Comparison of ENCODE assay signal across 23 mouse cellular contexts in the genomic region with DNA sequence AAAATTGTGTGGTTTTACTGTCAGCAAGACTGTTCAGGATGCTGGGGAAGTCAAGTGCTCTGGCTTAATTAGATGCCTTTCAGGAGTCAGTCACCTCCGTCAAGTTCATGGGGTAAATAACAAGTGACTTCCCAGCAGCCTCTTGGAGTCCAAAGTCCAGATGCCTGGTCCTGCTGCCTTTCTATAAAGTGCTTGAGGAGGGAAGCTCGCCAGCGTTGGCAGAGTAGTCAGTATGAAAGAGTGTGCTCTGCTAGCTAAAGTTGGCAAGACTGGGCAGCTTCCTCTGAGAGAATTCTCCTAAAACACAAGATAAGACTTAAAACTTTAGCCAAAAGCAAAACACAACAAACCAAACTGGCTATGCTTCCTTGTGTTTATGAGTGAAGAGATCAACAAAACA. TPM values are rescaled to one million over a fixed set of nuclear protein-coding genes. Genes with fewer than 3 reads are reported as not detected.
DNase-seq lines count a peak whose midpoint lies in the region; ATAC-seq and TF ChIP-seq lines count a peak whose summit lies in the region.
"Had no signal": no experiment of that assay in that cellular context is flagged by ENCODE, and none has a peak within 500 bp of the region (broad histone marks: within the 10 kb centered on the region; RNA-seq: fewer than 3 reads in every experiment).

No protein-coding gene starts in this region.

- H3K36me3 ChIP-seq in stomach, postnatal 0 days (ENCODE audit: control insufficient read depth, insufficient read depth, low read length) = no peaks in the 10 kb centered on the region
- no peaks in the 10 kb centered on the region for H3K36me3 ChIP-seq in heart, embryonic 12.5 days
- H3K36me3 ChIP-seq: embryonic facial prominence, embryonic 12.5 days; heart, embryonic 13.5 days; hindbrain, embryonic 15.5 days; midbrain, embryonic 15.5 days had no signal

- H3K4me1 ChIP-seq in stomach, postnatal 0 days (replicated peaks; ENCODE audit: control insufficient read depth, insufficient read depth) = no peaks in the 10 kb centered on the region
- H3K4me1 ChIP-seq in heart, embryonic 12.5 days (replicated peaks) = peaks cover 7% of the 10 kb centered on the region; the same call in 1 of the 2 replicates
- H3K4me1 ChIP-seq: embryonic facial prominence, embryonic 12.5 days; hindbrain, embryonic 15.5 days; megakaryocyte, embryonic 14.5 days; midbrain, embryonic 15.5 days had no signal

- no peak for TF ChIP-seq EP300 in stomach, postnatal 0 days (optimal IDR thresholded peaks at IDR 0.05)

- DNase-seq in kidney, adult 11 months = peak; percentile 67
- no peak for DNase-seq in kidney, postnatal 4 days
- peak; percentile 43 to 61 for DNase-seq in right cerebral cortex, postnatal 10 days (ENCODE audit: low spot score in 2 of 2)
- DNase-seq in right cerebral cortex, postnatal 14 days = no peak
- peak; percentile 77 for DNase-seq in kidney, adult 9 months
- peak; percentile 71 for DNase-seq in stomach, postnatal 0 days (ENCODE audit: low spot score)
- DNase-seq in neural tube, embryonic 10.5 days (ENCODE audit: extremely low spot score, low spot score) = no peak
- DNase-seq: adrenal gland, adult 2 months; gastrocnemius, adult 2 months; layer of hippocampus, postnatal 36 days; lung, adult 18-20 months; lung, postnatal 14 days; thymus, postnatal 25 days had no signal

- ATAC-seq in stomach, postnatal 0 days (ENCODE audit: low FRiP score, low TSS enrichment) = peak; percentile 66
- no peak for ATAC-seq in heart, embryonic 12.5 days (ENCODE audit: insufficient number of reproducible peaks, low FRiP score)
- ATAC-seq: forebrain, embryonic 16.5 days; midbrain, embryonic 15.5 days had no signal

- no peaks in the 10 kb centered on the region for H3K9me3 ChIP-seq in stomach, postnatal 0 days (ENCODE audit: control insufficient read depth, low read length)
- no peaks in the 10 kb centered on the region; the same call in 1 of the 2 replicates for H3K9me3 ChIP-seq in heart, embryonic 12.5 days (replicated peaks)
- H3K9me3 ChIP-seq: embryonic facial prominence, embryonic 12.5 days; heart, embryonic 13.5 days; hindbrain, embryonic 15.5 days; megakaryocyte, embryonic 14.5 days; midbrain, embryonic 15.5 days had no signal

- TF ChIP-seq CTCF in stomach, postnatal 0 days (IDR thresholded peaks at IDR 0.05; ENCODE audit: low read depth) = no peak

- WGBS in stomach, postnatal 0 days = 57% methylated on average over 3 of the region's 3 CpGs
- 71% methylated on average over 3 of the region's 3 CpGs for WGBS in heart, embryonic 12.5 days

- no peaks in the 10 kb centered on the region for H3K27me3 ChIP-seq in stomach, postnatal 0 days (ENCODE audit: control insufficient read depth, insufficient read depth, low read length)
- H3K27me3 ChIP-seq in heart, embryonic 12.5 days (replicated peaks) = no peaks in the 10 kb centered on the region
- H3K27me3 ChIP-seq: embryonic facial prominence, embryonic 12.5 days; heart, embryonic 13.5 days; hindbrain, embryonic 15.5 days; megakaryocyte, embryonic 14.5 days; midbrain, embryonic 15.5 days had no signal

- no peak overlapping the region for H3K4me3 ChIP-seq in stomach, postnatal 0 days (ENCODE audit: low read depth, low read length)
- no peak overlapping the region for H3K4me3 ChIP-seq in heart, embryonic 12.5 days
- H3K4me3 ChIP-seq: embryonic facial prominence, embryonic 12.5 days; gastrocnemius, adult 2 months; heart, embryonic 13.5 days; hindbrain, embryonic 15.5 days; layer of hippocampus, adult 2 months; megakaryocyte, embryonic 14.5 days; midbrain, embryonic 15.5 days had no signal

- H3K9ac ChIP-seq in stomach, postnatal 0 days (ENCODE audit: low read length) = no peak overlapping the region
- H3K9ac ChIP-seq in heart, embryonic 12.5 days = no peak overlapping the region
- H3K9ac ChIP-seq: embryonic facial prominence, embryonic 12.5 days; heart, embryonic 13.5 days; hindbrain, embryonic 15.5 days; midbrain, embryonic 15.5 days had no signal

- 0 out of 2 replicates have a peak overlapping the region, but pooled peaks have one; percentile 30 for H3K27ac ChIP-seq in stomach, postnatal 0 days (replicated peaks)
- no peak overlapping the region for H3K27ac ChIP-seq in heart, embryonic 12.5 days (ENCODE audit: poor library complexity, severe bottlenecking)
- H3K27ac ChIP-seq: embryonic facial prominence, embryonic 12.5 days; gastrocnemius, adult 2 months; heart, embryonic 13.5 days; hindbrain, embryonic 15.5 days; layer of hippocampus, adult 2 months; midbrain, embryonic 15.5 days had no signal

- H3K4me2 ChIP-seq in stomach, postnatal 0 days (replicated peaks; ENCODE audit: low read depth) = no peak overlapping the region
- H3K4me2 ChIP-seq in heart, embryonic 12.5 days = no peak overlapping the region
- H3K4me2 ChIP-seq: embryonic facial prominence, embryonic 12.5 days; heart, embryonic 13.5 days; hindbrain, embryonic 15.5 days; liver, embryonic 11.5 days; midbrain, embryonic 15.5 days had no signal

RNA-seq across cellular contexts. Expression of gene Vtcn1, which starts 18.5 kb away (rescaled TPM):
- 1.7 and 1.9 TPM in 2 replicates for polyA plus RNA-seq in stomach, postnatal 0 days (2015; fragmentation: Nextera tagmentation; extraction: Ambion mirVana)
- 0.06 and 0.17 TPM in 2 replicates for polyA plus RNA-seq in heart, embryonic 12.5 days (2016; fragmentation: Nextera tagmentation; extraction: Ambion mirVana)
- polyA plus RNA-seq: adrenal gland, adult 2 months; embryonic facial prominence, embryonic 12.5 days; forebrain, embryonic 16.5 days; hindbrain, embryonic 15.5 days; liver, embryonic 11.5 days; midbrain, embryonic 15.5 days; small intestine, adult 2 months had no signal

Comparison
In these comparisons a context has a peak if more than half of its experiments do, and no peak if none do; other contexts are left out.
1. DNase-seq: peak in kidney, adult 11 months (single experiment), right cerebral cortex, postnatal 10 days (2 of 2), kidney, adult 9 months (single experiment) and stomach, postnatal 0 days (single experiment); none in kidney, postnatal 4 days (0 of 2), right cerebral cortex, postnatal 14 days (single experiment) and neural tube, embryonic 10.5 days (single experiment).